Mouse (Mus musculus): Measurements from ENCODE around the gene Adamts16. TPM values are rescaled to one million over a fixed set of nuclear protein-coding genes. Genes with fewer than 3 reads are reported as not detected.
"Not testable (repeated sequence)": the region's sequence is repeated elsewhere in the genome, so short reads cannot be mapped to it uniquely, and the experiment has no call there.

Adamts16 gene
- polyA plus RNA-seq, 1 experiment: not detected

DNA sequence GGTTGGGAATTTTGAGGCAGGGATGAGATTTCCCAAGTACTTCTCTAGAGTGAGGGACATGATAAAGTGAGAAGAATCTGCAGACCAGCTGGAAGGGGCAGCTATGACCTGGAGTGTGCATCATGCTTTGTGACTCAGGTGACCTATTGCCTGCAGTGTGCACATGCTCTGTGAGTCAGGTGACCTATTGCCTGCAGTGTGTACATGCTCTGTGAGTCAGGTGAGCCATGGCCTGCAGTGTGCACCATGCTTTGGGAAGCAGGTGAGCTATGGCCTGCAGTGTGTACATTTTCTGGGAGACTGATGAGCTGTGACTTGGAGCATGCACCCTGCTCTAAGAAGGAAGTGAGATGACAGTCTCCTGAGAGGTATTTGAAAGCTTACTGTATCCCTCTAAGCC lies 33.1 kb upstream of the Adamts16 start:
- H3K4me3 ChIP-seq (ENCODE audit: insufficient read depth, low read depth, low read length): no peak overlapping the region
- H3K27ac ChIP-seq (ENCODE audit: insufficient read depth, low read depth, low read length): no peak overlapping the region
- H3K4me1 ChIP-seq (ENCODE audit: control insufficient read depth, insufficient read depth, low read length): peaks cover 7% of the 10 kb centered on the region
- TF ChIP-seq CTCF (IDR thresholded peaks at IDR 0.05; ENCODE audit: insufficient read depth, low read depth, low read length): no peak
- no peak for TF ChIP-seq POLR2A (IDR thresholded peaks at IDR 0.05; ENCODE audit: insufficient read depth, low read depth, low read length)

DNA sequence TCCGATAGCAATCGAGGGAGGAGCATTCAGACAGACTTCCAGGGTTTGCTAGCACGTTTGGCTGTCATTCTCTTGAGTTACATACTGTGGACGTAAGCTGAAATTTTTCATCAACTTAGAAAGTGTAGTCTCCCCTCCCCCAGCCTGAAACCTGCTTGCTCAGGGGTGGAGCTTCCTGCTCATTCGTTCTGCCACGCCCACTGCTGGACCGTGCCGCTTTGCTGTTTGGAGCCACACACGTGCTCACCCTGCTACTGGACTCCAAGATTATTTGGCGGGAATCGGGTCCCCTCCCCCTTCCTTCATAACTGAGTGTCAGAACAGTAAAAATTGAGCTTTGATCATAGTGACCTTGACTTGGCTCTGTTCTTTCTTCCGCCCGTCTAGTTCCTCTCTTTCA lies 32.2 kb upstream of the Adamts16 start:
- 75% methylated on average over 13 of the region's 13 CpGs for WGBS
- not testable (repeated sequence) for H3K27ac ChIP-seq (ENCODE audit: insufficient read depth, low read depth, low read length); H3K4me1 ChIP-seq (ENCODE audit: control insufficient read depth, insufficient read depth, low read length); H3K4me3 ChIP-seq (ENCODE audit: insufficient read depth, low read depth, low read length)

- no peak overlapping the region for H3K27ac ChIP-seq (ENCODE audit: insufficient read depth, low read depth, low read length)
- 48% methylated on average over 3 of the region's 3 CpGs for WGBS
These were observed 29.4 kb upstream of the Adamts16 start for GRCm38 (mm10) chr13:70871049-70871448.

GRCm38 (mm10) chr13:70866971-70867625 lies 25.5 kb upstream of the Adamts16 start:
- no peak overlapping the region for H3K4me3 ChIP-seq (ENCODE audit: insufficient read depth, low read depth, low read length)
- TF ChIP-seq POLR2A (IDR thresholded peaks at IDR 0.05; ENCODE audit: insufficient read depth, low read depth, low read length): no peak
- no peak for TF ChIP-seq CTCF (IDR thresholded peaks at IDR 0.05; ENCODE audit: insufficient read depth, low read depth, low read length)
- WGBS: 97% methylated on average over 11 of the region's 11 CpGs
- H3K4me1 ChIP-seq (ENCODE audit: control insufficient read depth, insufficient read depth, low read length): no peaks in the 10 kb centered on the region
- H3K27ac ChIP-seq (ENCODE audit: insufficient read depth, low read depth, low read length): no peak overlapping the region

More at GRCm38 (mm10) chr13:70871049-70871448, 29.4 kb upstream of the Adamts16 start:
- Histone ChIP-seq H3K4me3 (ENCODE audit: insufficient read depth, low read depth, low read length) (no peak overlapping the region), H3K4me1 (ENCODE audit: control insufficient read depth, insufficient read depth, low read length) (no peaks in the 10 kb centered on the region)
- TF ChIP-seq POLR2A (IDR thresholded peaks at IDR 0.05; ENCODE audit: insufficient read depth, low read depth, low read length) (no peak), CTCF (IDR thresholded peaks at IDR 0.05; ENCODE audit: insufficient read depth, low read depth, low read length) (no peak)

- no peak for TF ChIP-seq CTCF (IDR thresholded peaks at IDR 0.05; ENCODE audit: insufficient read depth, low read depth, low read length)
- TF ChIP-seq POLR2A (IDR thresholded peaks at IDR 0.05; ENCODE audit: insufficient read depth, low read depth, low read length): no peak
- H3K4me3 ChIP-seq (ENCODE audit: insufficient read depth, low read depth, low read length): no peak overlapping the region
- H3K4me1 ChIP-seq (ENCODE audit: control insufficient read depth, insufficient read depth, low read length): no peaks in the 10 kb centered on the region
- H3K27ac ChIP-seq (ENCODE audit: insufficient read depth, low read depth, low read length): no peak overlapping the region
- 54% methylated on average over 5 of the region's 5 CpGs for WGBS
These were observed 24.3 kb upstream of the Adamts16 start for GRCm38 (mm10) chr13:70865867-70866266.

DNA sequence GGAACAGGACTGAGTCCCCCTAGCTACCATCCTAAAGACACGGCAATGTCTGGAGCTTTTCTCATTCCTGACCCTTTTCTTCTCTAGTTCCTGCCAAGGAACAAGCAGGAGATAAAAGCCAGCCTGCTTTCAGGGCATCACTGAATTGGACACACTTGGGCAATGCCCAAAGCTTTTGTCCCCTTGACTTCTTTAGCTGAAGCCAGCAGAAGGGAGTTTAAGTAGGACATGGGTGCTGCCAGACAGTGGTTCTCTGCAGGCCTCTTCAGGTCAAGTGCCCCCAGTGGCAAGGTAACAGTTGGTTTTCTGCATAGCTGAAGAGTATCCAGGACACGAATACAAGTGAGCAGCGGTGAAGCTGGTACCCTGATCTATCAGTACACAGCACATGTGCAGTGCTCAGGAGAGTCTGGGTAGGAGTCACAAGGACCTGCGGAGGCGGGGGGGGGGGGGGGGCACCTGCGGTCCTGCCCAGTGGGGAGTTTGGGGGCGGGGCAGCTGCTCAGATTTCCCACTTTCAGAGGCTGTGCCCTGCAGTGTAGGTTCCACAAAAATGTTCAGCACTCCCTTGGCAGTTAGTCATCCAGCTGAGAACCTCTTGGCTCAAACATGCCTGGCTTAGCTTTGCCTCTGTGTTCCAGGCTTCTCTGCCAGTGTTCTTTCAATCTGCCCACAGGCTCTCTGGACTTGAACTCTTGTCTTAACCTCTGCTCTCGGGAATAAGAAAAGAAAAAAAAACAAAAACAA lies 20.7 kb upstream of the Adamts16 start:
- Histone ChIP-seq H3K4me3 (ENCODE audit: insufficient read depth, low read depth, low read length) (no peak overlapping the region), H3K4me1 (ENCODE audit: control insufficient read depth, insufficient read depth, low read length) (no peaks in the 10 kb centered on the region), H3K27ac (ENCODE audit: insufficient read depth, low read depth, low read length) (no peak overlapping the region)
- WGBS: 40% methylated on average over 8 of the region's 8 CpGs
- TF ChIP-seq POLR2A (IDR thresholded peaks at IDR 0.05; ENCODE audit: insufficient read depth, low read depth, low read length) (no peak), CTCF (IDR thresholded peaks at IDR 0.05; ENCODE audit: insufficient read depth, low read depth, low read length) (no peak)

- H3K4me3 ChIP-seq (ENCODE audit: insufficient read depth, low read depth, low read length): no peak overlapping the region
- TF ChIP-seq CTCF (IDR thresholded peaks at IDR 0.05; ENCODE audit: insufficient read depth, low read depth, low read length) (no peak), POLR2A (IDR thresholded peaks at IDR 0.05; ENCODE audit: insufficient read depth, low read depth, low read length) (no peak)
- no peak overlapping the region for H3K27ac ChIP-seq (ENCODE audit: insufficient read depth, low read depth, low read length)
- H3K4me1 ChIP-seq (ENCODE audit: control insufficient read depth, insufficient read depth, low read length): no peaks in the 10 kb centered on the region
These were observed 12.0 kb upstream of the Adamts16 start for GRCm38 (mm10) chr13:70853601-70854000.

DNA sequence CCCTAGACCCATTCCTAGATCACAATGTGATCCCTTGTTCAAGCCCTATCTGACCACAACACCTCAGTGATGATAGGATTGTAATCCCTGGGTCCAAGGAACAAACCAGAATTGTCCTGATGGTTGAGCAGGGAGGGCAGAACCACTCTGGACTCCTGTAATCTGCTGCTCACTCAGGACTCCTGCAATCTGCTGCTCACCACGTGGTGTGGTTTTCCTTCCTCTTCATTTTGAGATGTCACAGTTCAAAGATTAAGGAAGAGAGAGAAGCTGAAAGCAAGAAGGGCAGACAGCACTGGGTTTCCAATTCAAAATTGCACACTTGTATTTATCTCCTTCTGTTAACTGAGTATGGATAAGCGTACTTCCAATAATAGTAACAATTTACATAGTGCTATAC lies 5.3 kb upstream of the Adamts16 start:
- Histone ChIP-seq H3K27ac (ENCODE audit: insufficient read depth, low read depth, low read length) (no peak overlapping the region), H3K4me3 (ENCODE audit: insufficient read depth, low read depth, low read length) (no peak overlapping the region), H3K4me1 (ENCODE audit: control insufficient read depth, insufficient read depth, low read length) (no peaks in the 10 kb centered on the region)
- TF ChIP-seq CTCF (IDR thresholded peaks at IDR 0.05; ENCODE audit: insufficient read depth, low read depth, low read length): no peak
- no peak for TF ChIP-seq POLR2A (IDR thresholded peaks at IDR 0.05; ENCODE audit: insufficient read depth, low read depth, low read length)
- 77% methylated on average over 2 of the region's 2 CpGs for WGBS

- TF ChIP-seq CTCF (IDR thresholded peaks at IDR 0.05; ENCODE audit: insufficient read depth, low read depth, low read length): no peak
- WGBS: 82% methylated on average over 7 of the region's 7 CpGs
- no peak overlapping the region for H3K27ac ChIP-seq (ENCODE audit: insufficient read depth, low read depth, low read length)
- no peaks in the 10 kb centered on the region; the same call in 1 of the 2 replicates for H3K4me1 ChIP-seq (ENCODE audit: control insufficient read depth, insufficient read depth, low read length)
- H3K4me3 ChIP-seq (ENCODE audit: insufficient read depth, low read depth, low read length): no peak overlapping the region
These were observed 3.9 kb upstream of the Adamts16 start for GRCm38 (mm10) chr13:70845526-70845925.

Data from olfactory bulb, adult 2 months (tissue).